Mouse (Mus musculus): Measurements from ENCODE around the gene Tacc2. TPM values are rescaled to one million over a fixed set of nuclear protein-coding genes. Genes with fewer than 3 reads are reported as not detected.
"Not testable (repeated sequence)": the region's sequence is repeated elsewhere in the genome, so short reads cannot be mapped to it uniquely, and the experiment has no call there.

Gene Tacc2
- polyA plus RNA-seq, 1 experiment from 2014 or later: 6.8 TPM

GRCm38 (mm10) chr7:130590081-130590828 is 13.0 kb downstream of the Tacc2 start:
- Histone ChIP-seq H3K27ac (no peak overlapping the region), H3K36me3 (ENCODE audit: inconsistent target) (no peaks in the 10 kb centered on the region), H3K79me2 (ENCODE audit: inconsistent target) (no peaks in the 10 kb centered on the region), H3K4me3 (ENCODE audit: inconsistent target) (no peak overlapping the region)
- WGBS (ENCODE audit: missing documents): 87% methylated on average over 13 of the region's 13 CpGs

DNA sequence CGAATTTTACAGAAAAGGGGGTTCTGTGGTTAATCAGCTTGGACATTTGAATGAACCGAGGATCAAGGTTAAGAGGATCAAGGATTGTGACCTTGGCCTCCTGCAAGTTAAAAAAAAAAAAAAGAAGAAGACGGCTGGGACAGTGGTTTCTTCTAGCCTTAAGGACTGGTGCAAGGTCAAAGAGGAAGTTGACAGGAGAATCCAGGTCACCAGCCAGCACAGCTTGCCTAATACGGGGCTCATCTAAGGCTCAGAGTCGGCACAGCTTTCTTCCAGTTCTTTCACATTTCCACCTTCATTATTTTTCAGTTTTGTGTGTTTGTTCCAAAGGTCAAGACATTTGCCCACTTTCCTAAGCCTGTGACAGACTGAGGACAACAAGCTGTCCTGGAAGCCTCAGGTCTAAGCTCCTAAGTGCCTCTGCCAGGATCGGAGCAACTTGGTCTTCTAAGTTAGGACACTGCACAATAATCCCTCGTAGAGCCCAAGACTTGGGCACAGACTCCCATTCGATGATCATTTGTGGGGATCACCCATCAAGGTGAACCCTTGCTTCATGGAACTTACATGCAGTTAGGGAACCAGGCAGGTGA is 13.7 kb downstream of the Tacc2 start:
- no peak overlapping the region for H3K4me3 ChIP-seq (ENCODE audit: inconsistent target)
- no peak overlapping the region for H3K27ac ChIP-seq
- WGBS (ENCODE audit: missing documents): 42% methylated on average over 8 of the region's 8 CpGs
- no peaks in the 10 kb centered on the region for H3K79me2 ChIP-seq (ENCODE audit: inconsistent target)
- H3K36me3 ChIP-seq (ENCODE audit: inconsistent target): no peaks in the 10 kb centered on the region

- H3K36me3 ChIP-seq (ENCODE audit: inconsistent target); H3K4me3 ChIP-seq (ENCODE audit: inconsistent target); H3K79me2 ChIP-seq (ENCODE audit: inconsistent target); H3K27ac ChIP-seq: not testable (repeated sequence)
- WGBS (ENCODE audit: missing documents): no CpG with 5 or more reads among the region's 11 CpGs
These were observed 15.7 kb downstream of the Tacc2 start for GRCm38 (mm10) chr7:130592975-130593374.

- H3K27ac ChIP-seq; H3K4me3 ChIP-seq (ENCODE audit: inconsistent target); H3K79me2 ChIP-seq (ENCODE audit: inconsistent target); H3K36me3 ChIP-seq (ENCODE audit: inconsistent target): not testable (repeated sequence)
- 86% methylated on average over 5 of the region's 11 CpGs for WGBS (ENCODE audit: missing documents)
These were observed 16.4 kb downstream of the Tacc2 start for GRCm38 (mm10) chr7:130593375-130594239.

- 29% methylated on average over 6 of the region's 19 CpGs for WGBS (ENCODE audit: missing documents)
- not testable (repeated sequence) for H3K4me3 ChIP-seq (ENCODE audit: inconsistent target); H3K36me3 ChIP-seq (ENCODE audit: inconsistent target); H3K27ac ChIP-seq; H3K79me2 ChIP-seq (ENCODE audit: inconsistent target)
These were observed 19.0 kb downstream of the Tacc2 start for GRCm38 (mm10) chr7:130596079-130596855.

GRCm38 (mm10) chr7:130597546-130597945 is 20.3 kb downstream of the Tacc2 start:
- WGBS (ENCODE audit: missing documents): 93% methylated on average over 6 of the region's 6 CpGs
- Histone ChIP-seq H3K27ac (no peak overlapping the region), H3K4me3 (ENCODE audit: inconsistent target) (no peak overlapping the region), H3K36me3 (ENCODE audit: inconsistent target) (no peaks in the 10 kb centered on the region), H3K79me2 (ENCODE audit: inconsistent target) (no peaks in the 10 kb centered on the region)

- Histone ChIP-seq H3K27ac (no peak overlapping the region), H3K79me2 (ENCODE audit: inconsistent target) (no peaks in the 10 kb centered on the region), H3K4me3 (ENCODE audit: inconsistent target) (no peak overlapping the region), H3K36me3 (ENCODE audit: inconsistent target) (no peaks in the 10 kb centered on the region)
- 68% methylated on average over 3 of the region's 3 CpGs for WGBS (ENCODE audit: missing documents)
These were observed 22.8 kb downstream of the Tacc2 start for GRCm38 (mm10) chr7:130600074-130600473.

GRCm38 (mm10) chr7:130600546-130600945 is 23.3 kb downstream of the Tacc2 start:
- 81% methylated on average over 2 of the region's 2 CpGs for WGBS (ENCODE audit: missing documents)

DNA sequence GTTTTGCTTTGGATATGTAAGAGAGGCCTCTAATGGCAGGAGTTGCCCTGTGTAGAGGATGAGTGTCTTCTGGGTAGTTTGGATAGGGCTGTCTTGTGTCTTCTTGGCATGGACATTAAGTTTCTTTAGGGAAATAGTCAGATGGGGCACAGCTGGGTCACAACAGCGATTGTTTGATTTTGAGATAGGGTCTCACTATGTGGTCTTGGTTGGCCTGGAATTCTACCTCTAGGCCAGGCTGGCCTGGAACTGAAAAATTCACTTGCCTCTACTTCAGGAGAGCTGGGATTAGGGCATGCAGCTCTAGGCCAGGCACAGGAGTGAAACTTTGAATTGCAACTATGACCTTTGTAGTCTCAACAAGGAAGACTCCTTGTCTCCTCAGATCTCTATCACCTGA is 25.6 kb downstream of the Tacc2 start:
- 88% methylated on average over 1 of the region's 1 CpGs for WGBS (ENCODE audit: missing documents)
- Histone ChIP-seq H3K4me3 (ENCODE audit: inconsistent target) (no peak overlapping the region), H3K27ac (no peak overlapping the region), H3K36me3 (ENCODE audit: inconsistent target) (no peaks in the 10 kb centered on the region), H3K79me2 (ENCODE audit: inconsistent target) (no peaks in the 10 kb centered on the region)

More at GRCm38 (mm10) chr7:130600546-130600945, 23.3 kb downstream of the Tacc2 start:
- Histone ChIP-seq H3K36me3 (ENCODE audit: inconsistent target) (no peaks in the 10 kb centered on the region), H3K79me2 (ENCODE audit: inconsistent target) (no peaks in the 10 kb centered on the region), H3K27ac (no peak overlapping the region), H3K4me3 (ENCODE audit: inconsistent target) (no peak overlapping the region)

DNA sequence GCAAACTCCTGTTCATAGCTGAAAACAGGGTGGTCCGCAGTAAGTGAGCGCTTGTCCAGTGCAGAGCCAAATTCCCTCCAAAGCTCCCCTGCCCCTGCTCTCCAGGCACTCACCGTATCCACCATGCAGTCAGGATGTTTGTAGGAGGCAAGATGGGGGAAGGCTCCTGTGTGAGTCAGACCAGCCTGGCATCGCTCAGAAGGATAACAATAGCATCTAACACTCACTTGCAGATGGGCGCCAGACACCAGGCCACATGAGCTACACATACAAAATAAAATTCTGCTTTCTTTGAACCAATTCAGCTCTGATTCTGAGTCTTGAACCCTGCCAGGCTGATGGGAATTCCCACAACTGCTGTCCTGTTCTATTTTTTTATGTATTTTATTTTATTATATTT is 26.3 kb downstream of the Tacc2 start:
- Histone ChIP-seq H3K79me2 (ENCODE audit: inconsistent target) (no peaks in the 10 kb centered on the region), H3K36me3 (ENCODE audit: inconsistent target) (no peaks in the 10 kb centered on the region), H3K27ac (no peak overlapping the region), H3K4me3 (ENCODE audit: inconsistent target) (no peak overlapping the region)
- WGBS (ENCODE audit: missing documents): 91% methylated on average over 5 of the region's 5 CpGs

DNA sequence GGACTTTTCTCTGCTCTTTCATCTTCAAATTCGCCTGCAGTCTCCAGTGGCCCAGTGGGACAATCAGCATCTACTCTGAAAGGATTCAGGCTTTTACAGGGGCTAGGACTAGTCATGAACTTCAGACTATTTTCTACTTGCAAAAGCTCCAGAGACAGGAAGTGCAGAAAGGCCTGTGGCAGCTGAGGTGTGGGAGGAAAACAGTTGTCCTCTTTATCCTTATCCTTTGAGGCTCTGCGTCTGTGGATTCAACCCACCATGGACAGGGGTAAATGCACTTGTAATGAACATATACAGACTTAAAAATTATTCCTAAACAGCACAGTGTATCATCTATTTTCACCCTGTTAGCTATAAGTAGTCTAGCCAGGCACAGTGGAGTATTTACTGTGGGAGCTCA is 27.2 kb downstream of the Tacc2 start:
- Histone ChIP-seq H3K36me3 (ENCODE audit: inconsistent target) (no peaks in the 10 kb centered on the region), H3K27ac (no peak overlapping the region), H3K79me2 (ENCODE audit: inconsistent target) (no peaks in the 10 kb centered on the region), H3K4me3 (ENCODE audit: inconsistent target) (no peak overlapping the region)
- WGBS (ENCODE audit: missing documents): 82% methylated on average over 2 of the region's 2 CpGs

DNA sequence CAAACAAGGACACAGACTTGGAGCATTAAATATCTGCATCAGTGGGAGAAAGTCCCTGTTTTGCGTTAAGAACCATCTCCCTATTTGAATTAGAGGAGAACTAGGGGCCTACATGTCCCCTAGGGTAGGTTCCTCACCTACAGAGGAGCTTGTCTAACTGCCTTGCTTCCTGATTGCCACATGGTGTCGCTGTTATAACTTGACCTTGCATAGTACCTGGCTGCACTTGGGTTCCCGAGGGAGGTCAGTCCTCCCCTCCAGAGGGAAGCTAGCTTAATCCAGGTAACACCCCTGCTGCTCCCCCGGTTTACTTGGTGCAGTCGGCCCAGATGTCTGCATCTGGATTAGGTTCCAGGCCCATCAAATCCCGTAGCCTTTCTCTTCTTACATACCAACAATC is 27.9 kb downstream of the Tacc2 start:
- Histone ChIP-seq H3K79me2 (ENCODE audit: inconsistent target) (no peaks in the 10 kb centered on the region), H3K27ac (no peak overlapping the region), H3K36me3 (ENCODE audit: inconsistent target) (no peaks in the 10 kb centered on the region), H3K4me3 (ENCODE audit: inconsistent target) (no peak overlapping the region)
- 34% methylated on average over 6 of the region's 6 CpGs for WGBS (ENCODE audit: missing documents)

DNA sequence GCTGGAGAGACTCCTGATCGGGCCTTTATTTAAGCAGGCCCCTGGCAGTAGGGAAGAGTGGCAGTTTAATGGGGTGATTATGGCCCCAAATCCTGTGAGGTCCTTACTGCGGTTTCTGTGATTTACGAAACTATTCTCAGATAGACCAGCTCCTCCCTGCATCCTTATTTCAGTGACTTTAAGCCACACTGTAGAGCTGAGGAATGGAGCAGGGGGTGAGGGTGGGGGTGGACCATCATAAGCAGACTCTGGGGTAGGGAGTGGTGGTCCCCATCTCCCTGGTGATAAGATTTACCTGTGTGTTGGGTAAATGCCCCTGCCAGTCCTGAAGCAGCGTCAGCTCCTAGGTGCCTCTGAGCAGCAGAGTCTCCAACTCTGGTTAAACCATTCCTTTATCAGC is 29.7 kb downstream of the Tacc2 start:
- no peak overlapping the region for H3K27ac ChIP-seq
- H3K79me2 ChIP-seq (ENCODE audit: inconsistent target): no peaks in the 10 kb centered on the region
- WGBS (ENCODE audit: missing documents): 93% methylated on average over 4 of the region's 4 CpGs
- H3K4me3 ChIP-seq (ENCODE audit: inconsistent target): no peak overlapping the region
- H3K36me3 ChIP-seq (ENCODE audit: inconsistent target): no peaks in the 10 kb centered on the region

DNA sequence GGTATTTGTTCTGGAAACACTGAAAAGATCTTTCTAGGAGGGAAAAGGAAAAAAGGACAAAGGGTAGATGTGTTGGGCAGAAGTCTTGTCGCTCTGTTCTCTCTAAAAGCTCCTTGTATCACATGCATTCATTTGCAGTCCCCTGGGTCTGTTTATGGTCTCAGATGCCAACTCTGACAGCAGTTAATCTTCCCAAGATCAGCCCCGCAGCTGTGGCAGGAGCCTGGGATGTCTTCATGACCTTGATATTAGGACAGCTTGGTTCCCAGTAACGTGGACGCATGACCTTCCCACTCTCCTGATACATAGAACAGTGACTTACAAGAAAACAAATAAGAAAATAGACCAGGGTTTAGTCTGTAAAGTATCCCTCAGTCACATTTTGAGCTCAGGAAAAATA is 36.7 kb downstream of the Tacc2 start:
- Histone ChIP-seq H3K36me3 (ENCODE audit: inconsistent target) (no peaks in the 10 kb centered on the region), H3K4me3 (ENCODE audit: inconsistent target) (no peak overlapping the region), H3K79me2 (ENCODE audit: inconsistent target) (no peaks in the 10 kb centered on the region), H3K27ac (no peak overlapping the region)
- 77% methylated on average over 4 of the region's 4 CpGs for WGBS (ENCODE audit: missing documents)
